Comparison of ENCODE assay signal across 30 mouse cellular contexts in the genomic region with DNA sequence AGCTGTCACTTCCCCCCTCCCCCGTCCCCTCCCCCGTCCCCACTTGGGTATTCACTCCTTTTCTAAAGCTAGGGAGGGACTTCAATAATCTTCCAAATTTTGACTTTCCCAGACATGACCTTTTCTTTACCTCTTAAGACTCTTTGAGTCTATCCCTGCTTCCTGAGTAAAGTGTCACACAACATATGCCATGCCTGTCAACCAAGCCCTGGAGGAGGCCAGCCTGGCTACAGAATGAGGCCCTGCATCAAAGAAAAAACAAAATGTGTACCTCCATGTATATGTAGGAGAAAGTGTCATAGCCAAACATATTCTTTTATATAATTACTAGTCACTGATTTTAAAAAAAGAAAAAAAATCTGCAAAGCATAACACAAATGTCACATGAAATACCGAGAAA.
"Had no signal": no experiment of that assay in that cellular context is flagged by ENCODE, and none has a peak within 500 bp of the region (broad histone marks: within the 10 kb centered on the region; RNA-seq: fewer than 3 reads in every experiment).

No protein-coding gene starts in this region.

- H3K27me3 ChIP-seq: heart, embryonic 12.5 days; heart, embryonic 13.5 days; heart, embryonic 15.5 days; hindbrain, embryonic 12.5 days; hindbrain, embryonic 13.5 days; hindbrain, embryonic 15.5 days; intestine, embryonic 15.5 days; kidney, embryonic 15.5 days had no signal

- H3K4me3 ChIP-seq: heart, embryonic 12.5 days; heart, embryonic 13.5 days; heart, embryonic 15.5 days; hindbrain, embryonic 10.5 days; hindbrain, embryonic 12.5 days; hindbrain, embryonic 13.5 days; hindbrain, embryonic 15.5 days; intestine, embryonic 15.5 days; kidney, embryonic 15.5 days; layer of hippocampus, adult 2 months; left cerebral cortex, adult 2 months had no signal

- H3K36me3 ChIP-seq: heart, embryonic 12.5 days; heart, embryonic 13.5 days; heart, embryonic 15.5 days; hindbrain, embryonic 10.5 days; hindbrain, embryonic 12.5 days; hindbrain, embryonic 13.5 days; hindbrain, embryonic 15.5 days; intestine, embryonic 15.5 days; kidney, embryonic 15.5 days had no signal

- DNase-seq: heart, postnatal 10 days; heart, postnatal 14 days; heart, postnatal 36 days; heart, postnatal 4 days; kidney, adult 11 months; kidney, adult 18-20 months; kidney, adult 2 months; kidney, adult 8-10 months; kidney, adult 9 months; kidney, postnatal 10 days; kidney, postnatal 14 days; kidney, postnatal 25 days; kidney, postnatal 36 days; kidney, postnatal 4 days; layer of hippocampus, adult 9-11 months; layer of hippocampus, postnatal 36 days had no signal

- H3K4me1 ChIP-seq: heart, embryonic 13.5 days; heart, embryonic 15.5 days; hindbrain, embryonic 10.5 days; hindbrain, embryonic 12.5 days; hindbrain, embryonic 13.5 days; hindbrain, embryonic 15.5 days; intestine, embryonic 15.5 days; kidney, embryonic 15.5 days had no signal

- H3K9me3 ChIP-seq: heart, embryonic 12.5 days; heart, embryonic 13.5 days; heart, embryonic 15.5 days; hindbrain, embryonic 10.5 days; hindbrain, embryonic 12.5 days; hindbrain, embryonic 13.5 days; hindbrain, embryonic 15.5 days; intestine, embryonic 15.5 days; kidney, embryonic 15.5 days had no signal

- H3K27ac ChIP-seq: heart, embryonic 13.5 days; heart, embryonic 15.5 days; hindbrain, embryonic 10.5 days; hindbrain, embryonic 12.5 days; hindbrain, embryonic 13.5 days; hindbrain, embryonic 14.5 days; hindbrain, embryonic 15.5 days; hindbrain, postnatal 0 days; intestine, embryonic 15.5 days; kidney, embryonic 15.5 days; kidney, postnatal 0 days; layer of hippocampus, adult 2 months; left cerebral cortex, adult 2 months had no signal
